5 mouse cellular contexts compared by ENCODE assay signal in the genomic region with DNA sequence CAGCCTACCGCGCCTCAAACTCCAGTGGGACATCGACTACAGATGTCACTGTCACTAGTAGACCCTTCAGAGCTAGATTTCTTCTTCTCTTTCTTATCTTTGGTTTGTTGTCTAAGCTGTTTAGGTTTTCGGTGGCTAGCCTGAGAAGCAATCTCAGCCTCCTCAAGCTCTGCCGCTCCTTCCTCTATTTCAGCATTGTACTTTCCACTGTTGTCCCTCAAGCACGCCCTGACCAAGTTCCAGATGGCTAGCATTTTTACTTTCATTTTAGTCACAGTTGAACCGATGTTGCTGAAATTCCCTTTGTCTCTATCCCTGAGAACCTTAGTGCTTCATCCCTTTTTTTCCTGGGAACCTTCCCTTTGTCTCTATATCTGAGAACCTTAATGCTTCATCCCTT.
DNase-seq lines count a peak whose midpoint lies in the region.

No protein-coding gene starts in this region.

- DNase-seq in B cell, adult 2 months = peak; percentile 29 to 42
- peak; percentile 26 for DNase-seq in gastrocnemius, adult 18-20 months (ENCODE audit: low spot score)
- peak; percentile 83 for DNase-seq in heart, adult 11 months
- DNase-seq in skeletal muscle tissue, adult 2 months (ENCODE audit: low read depth, low spot score) = peak; percentile 20
- DNase-seq in spleen, postnatal 36 days (ENCODE audit: low spot score in 2 of 2) = peak; percentile 49 to 54

Comparison
In these comparisons a context has a peak if more than half of its experiments do, and no peak if none do; other contexts are left out.
1. Peak in every context shown above with its lines: DNase-seq.
2. DNase-seq: peak in every context shown above with its lines; median percentile 83 in heart, adult 11 months; 52 in spleen, postnatal 36 days; 36 in B cell, adult 2 months; 26 in gastrocnemius, adult 18-20 months; 20 in skeletal muscle tissue, adult 2 months.